Mouse (Mus musculus): ENCODE measurements around the gene Pafah1b3. TPM values are rescaled to one million over a fixed set of nuclear protein-coding genes. Genes with fewer than 3 reads are reported as not detected.

The Pafah1b3 gene
- polyA plus RNA-seq, 1 experiment from 2014 or later, result 152 TPM

GRCm38 (mm10) chr7:25289925-25290324, 7.9 kb downstream of the Pafah1b3 start:
- Histone ChIP-seq H3K36me3 (ENCODE audit: insufficient read depth, low read length) (peaks cover 76% of the 10 kb centered on the region), H3K9ac (ENCODE audit: low read depth, low read length) (no peak overlapping the region), H3K4me1 (replicated peaks; ENCODE audit: insufficient read depth, low read length) (no peaks in the 10 kb centered on the region; the same call in 1 of the 2 replicates), H3K9me3 (replicated peaks; ENCODE audit: low read length) (no peaks in the 10 kb centered on the region), H3K27me3 (ENCODE audit: insufficient read depth, low read length) (no peaks in the 10 kb centered on the region), H3K4me3 (replicated peaks; ENCODE audit: low read depth, low read length) (no peak overlapping the region), H3K27ac (no peak overlapping the region), H3K4me2 (ENCODE audit: low read length) (no peak overlapping the region)
- 98% methylated on average over 3 of the region's 3 CpGs for WGBS
- peak; percentile 25; the same call in 1 of the 2 replicates for TF ChIP-seq CTCF (IDR thresholded peaks at IDR 0.05; ENCODE audit: low read depth)
- no peak for ATAC-seq (replicated peaks; ENCODE audit: low FRiP score, low read depth)
- no peak for DNase-seq (ENCODE audit: low spot score)

- no peaks in the 10 kb centered on the region for H3K27me3 ChIP-seq (ENCODE audit: insufficient read depth, low read length)
- no peak overlapping the region for H3K9ac ChIP-seq (ENCODE audit: low read depth, low read length)
- DNase-seq (ENCODE audit: low spot score), result no peak
- no peaks in the 10 kb centered on the region for H3K9me3 ChIP-seq (replicated peaks; ENCODE audit: low read length)
- H3K27ac ChIP-seq, result no peak overlapping the region
- H3K4me3 ChIP-seq (replicated peaks; ENCODE audit: low read depth, low read length), result no peak overlapping the region
- no peak for ATAC-seq (replicated peaks; ENCODE audit: low FRiP score, low read depth)
- TF ChIP-seq CTCF (IDR thresholded peaks at IDR 0.05; ENCODE audit: low read depth), result no peak
- no peak overlapping the region for H3K4me2 ChIP-seq (ENCODE audit: low read length)
- H3K36me3 ChIP-seq (ENCODE audit: insufficient read depth, low read length), result peaks cover 74% of the 10 kb centered on the region
- H3K4me1 ChIP-seq (replicated peaks; ENCODE audit: insufficient read depth, low read length), result peaks cover 12% of the 10 kb centered on the region
- 93% methylated on average over 3 of the region's 3 CpGs for WGBS
These were observed 9.1 kb downstream of the Pafah1b3 start for GRCm38 (mm10) chr7:25288721-25289120.

GRCm38 (mm10) chr7:25288011-25288410, 9.8 kb downstream of the Pafah1b3 start:
- no peak for ATAC-seq (replicated peaks; ENCODE audit: low FRiP score, low read depth)
- Histone ChIP-seq H3K4me1 (replicated peaks; ENCODE audit: insufficient read depth, low read length) (peaks cover 15% of the 10 kb centered on the region), H3K4me3 (replicated peaks; ENCODE audit: low read depth, low read length) (no peak overlapping the region), H3K36me3 (ENCODE audit: insufficient read depth, low read length) (peaks cover 67% of the 10 kb centered on the region), H3K9me3 (replicated peaks; ENCODE audit: low read length) (no peaks in the 10 kb centered on the region), H3K27me3 (ENCODE audit: insufficient read depth, low read length) (no peaks in the 10 kb centered on the region), H3K4me2 (ENCODE audit: low read length) (no peak overlapping the region), H3K9ac (ENCODE audit: low read depth, low read length) (no peak overlapping the region), H3K27ac (no peak overlapping the region)
- DNase-seq (ENCODE audit: low spot score), result no peak
- 85% methylated on average over 12 of the region's 12 CpGs for WGBS
- no peak for TF ChIP-seq CTCF (IDR thresholded peaks at IDR 0.05; ENCODE audit: low read depth)

GRCm38 (mm10) chr7:25286989-25287388, 10.8 kb downstream of the Pafah1b3 start:
- TF ChIP-seq CTCF (IDR thresholded peaks at IDR 0.05; ENCODE audit: low read depth), result peak; percentile 36; the same call in 1 of the 2 replicates
- H3K4me2 ChIP-seq (ENCODE audit: low read length), result no peak overlapping the region
- no peak for DNase-seq (ENCODE audit: low spot score)
- no peaks in the 10 kb centered on the region for H3K27me3 ChIP-seq (ENCODE audit: insufficient read depth, low read length)
- peaks cover 15% of the 10 kb centered on the region for H3K4me1 ChIP-seq (replicated peaks; ENCODE audit: insufficient read depth, low read length)
- 84% methylated on average over 8 of the region's 8 CpGs for WGBS
- no peaks in the 10 kb centered on the region for H3K9me3 ChIP-seq (replicated peaks; ENCODE audit: low read length)
- peaks cover 57% of the 10 kb centered on the region for H3K36me3 ChIP-seq (ENCODE audit: insufficient read depth, low read length)
- H3K4me3 ChIP-seq (replicated peaks; ENCODE audit: low read depth, low read length), result no peak overlapping the region
- no peak for ATAC-seq (replicated peaks; ENCODE audit: low FRiP score, low read depth)
- no peak overlapping the region for H3K27ac ChIP-seq
- H3K9ac ChIP-seq (ENCODE audit: low read depth, low read length), result no peak overlapping the region

- Histone ChIP-seq H3K4me3 (replicated peaks; ENCODE audit: low read depth, low read length) (no peak overlapping the region), H3K27ac (no peak overlapping the region), H3K4me1 (replicated peaks; ENCODE audit: insufficient read depth, low read length) (peaks cover 23% of the 10 kb centered on the region), H3K4me2 (ENCODE audit: low read length) (no peak overlapping the region), H3K9ac (ENCODE audit: low read depth, low read length) (no peak overlapping the region), H3K27me3 (ENCODE audit: insufficient read depth, low read length) (no peaks in the 10 kb centered on the region), H3K9me3 (replicated peaks; ENCODE audit: low read length) (no peaks in the 10 kb centered on the region), H3K36me3 (ENCODE audit: insufficient read depth, low read length) (peaks cover 54% of the 10 kb centered on the region)
- TF ChIP-seq CTCF (IDR thresholded peaks at IDR 0.05; ENCODE audit: low read depth), result no peak
- 90% methylated on average over 20 of the region's 20 CpGs for WGBS
- no peak for ATAC-seq (replicated peaks; ENCODE audit: low FRiP score, low read depth)
- no peak for DNase-seq (ENCODE audit: low spot score)
These were observed 12.1 kb downstream of the Pafah1b3 start for GRCm38 (mm10) chr7:25285511-25286238.

- no peak for DNase-seq (ENCODE audit: low spot score)
- Histone ChIP-seq H3K4me3 (replicated peaks; ENCODE audit: low read depth, low read length) (no peak overlapping the region), H3K9me3 (replicated peaks; ENCODE audit: low read length) (no peaks in the 10 kb centered on the region), H3K27me3 (ENCODE audit: insufficient read depth, low read length) (no peaks in the 10 kb centered on the region), H3K4me1 (replicated peaks; ENCODE audit: insufficient read depth, low read length) (peaks cover 32% of the 10 kb centered on the region), H3K27ac (no peak overlapping the region), H3K9ac (ENCODE audit: low read depth, low read length) (no peak overlapping the region), H3K4me2 (ENCODE audit: low read length) (peak overlapping the region; percentile 88; the same call in 1 of the 2 replicates), H3K36me3 (ENCODE audit: insufficient read depth, low read length) (peaks cover 47% of the 10 kb centered on the region)
- WGBS, result 60% methylated on average over 5 of the region's 5 CpGs
- no peak for TF ChIP-seq CTCF (IDR thresholded peaks at IDR 0.05; ENCODE audit: low read depth)
- no peak for ATAC-seq (replicated peaks; ENCODE audit: low FRiP score, low read depth)
These were observed 13.0 kb downstream of the Pafah1b3 start for GRCm38 (mm10) chr7:25284766-25285165.
